Mouse (Mus musculus) spleen, postnatal 4 days (tissue): ENCODE data around the gene Ikzf1.
A peak's percentile ranks its signal among the peaks of the same experiment; 100 is the strongest.

Source experiments
- DNase-seq, 2 experiments: peaks; one replicate each; pipeline ENCODE4 v3.0.0; 2022; ENCODE audit warnings: low spot score in 2 of 2

Ikzf1 gene

DNA sequence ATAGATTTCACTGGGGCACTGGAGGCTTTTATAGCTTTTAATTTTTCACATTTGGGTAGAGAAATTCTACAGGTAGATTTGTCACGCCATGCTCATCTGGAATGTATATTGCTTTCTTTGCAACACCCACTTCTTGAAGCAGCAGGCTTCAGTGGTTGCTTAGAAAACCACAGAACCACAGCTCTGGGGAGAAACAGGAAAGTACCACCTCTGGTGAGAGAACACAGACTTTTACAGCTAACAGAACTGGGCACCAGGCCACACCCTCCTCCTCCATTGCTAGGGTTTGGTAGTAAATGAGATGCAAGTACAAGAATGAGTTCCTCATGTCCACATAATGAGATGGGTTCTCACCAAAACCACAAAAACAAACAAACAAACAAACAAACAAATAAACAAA is 81.3 kb downstream of the Ikzf1 start:
- peak in 1 of 2 experiments; percentile 41 for DNase-seq

DNA sequence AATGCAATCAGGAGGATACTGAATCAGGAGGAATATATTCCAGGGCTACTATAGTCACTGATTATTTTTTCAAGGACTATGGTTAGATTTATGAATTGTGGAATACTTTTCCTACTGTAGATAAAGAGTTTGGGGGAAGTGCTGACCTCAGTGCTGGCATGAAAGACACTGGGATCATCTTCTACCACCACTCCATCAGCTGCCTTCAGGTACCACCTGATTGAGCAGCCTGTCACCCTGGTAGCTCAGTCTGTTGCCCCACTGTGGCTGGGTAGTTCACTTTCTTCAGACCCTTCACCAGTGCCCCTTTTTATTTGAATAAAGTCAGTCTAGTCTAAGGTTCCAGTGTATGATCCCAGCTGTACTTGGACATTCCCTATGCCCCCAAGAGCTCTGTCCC is 81.9 kb downstream of the Ikzf1 start:
- DNase-seq, result no peak

DNA sequence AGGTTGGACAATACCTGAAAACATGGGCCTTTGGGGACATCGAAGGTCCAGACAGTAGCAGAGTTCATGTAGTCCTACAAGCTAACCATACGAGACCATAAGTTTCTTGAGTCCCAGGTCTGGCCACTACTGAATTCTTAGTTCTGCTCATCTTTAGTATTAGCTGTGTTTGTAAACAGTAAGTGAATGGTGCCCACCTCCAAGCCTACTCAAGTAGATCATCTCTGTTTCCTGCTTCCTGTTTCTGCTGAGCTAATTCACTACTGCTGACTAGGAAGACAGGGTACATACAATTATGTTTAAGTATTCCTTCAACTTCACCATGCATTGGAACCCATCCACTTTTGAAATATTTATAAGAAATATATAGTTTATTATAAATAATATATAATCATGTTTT is 83.3 kb downstream of the Ikzf1 start:
- no peak for DNase-seq

DNA sequence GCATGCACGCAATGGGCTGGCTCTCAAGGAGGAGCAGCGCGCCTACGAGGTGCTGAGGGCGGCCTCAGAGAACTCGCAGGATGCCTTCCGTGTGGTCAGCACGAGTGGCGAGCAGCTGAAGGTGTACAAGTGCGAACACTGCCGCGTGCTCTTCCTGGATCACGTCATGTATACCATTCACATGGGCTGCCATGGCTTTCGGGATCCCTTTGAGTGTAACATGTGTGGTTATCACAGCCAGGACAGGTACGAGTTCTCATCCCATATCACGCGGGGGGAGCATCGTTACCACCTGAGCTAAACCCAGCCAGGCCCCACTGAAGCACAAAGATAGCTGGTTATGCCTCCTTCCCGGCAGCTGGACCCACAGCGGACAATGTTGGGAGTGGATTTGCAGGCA is 84.5 kb downstream of the Ikzf1 start:
- DNase-seq, result no peak

DNA sequence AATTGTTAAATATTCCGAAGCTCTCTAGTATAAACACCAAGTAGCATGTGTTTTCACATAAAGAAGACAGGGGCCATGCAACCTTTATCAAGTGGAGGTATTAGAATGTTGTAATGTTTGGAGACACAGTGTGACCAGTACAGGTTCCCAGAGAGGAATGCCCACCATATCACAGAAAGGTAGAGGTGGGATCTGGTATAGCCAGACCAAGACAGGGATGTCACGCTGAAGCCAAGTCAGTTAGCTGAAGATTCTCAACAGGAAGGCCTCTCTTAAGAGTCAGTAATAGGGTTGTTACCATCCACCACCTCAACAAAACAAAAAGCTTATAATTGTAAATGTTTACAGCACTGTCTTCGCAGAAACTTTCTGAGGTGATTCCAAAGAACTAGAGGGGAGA is 85.9 kb downstream of the Ikzf1 start:
- no peak for DNase-seq

DNA sequence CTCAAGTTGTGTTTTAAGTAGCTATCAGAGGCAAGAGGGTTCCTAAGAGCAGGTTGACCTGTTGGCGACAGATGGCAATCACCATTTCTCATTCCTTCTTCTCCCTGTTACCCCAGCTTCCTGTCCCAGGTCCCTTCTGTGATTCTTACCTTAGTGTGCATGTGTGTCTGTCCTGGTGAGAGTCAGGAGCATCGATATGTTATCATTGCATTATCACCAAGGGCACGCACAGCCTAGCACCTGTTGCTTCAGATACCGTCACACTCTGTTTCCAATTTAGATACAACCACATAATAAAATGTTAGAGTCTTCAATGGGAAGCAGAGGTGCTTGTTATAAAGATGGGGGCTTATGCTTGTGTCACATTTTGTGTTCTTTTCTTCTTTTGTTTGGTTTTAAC is 87.4 kb downstream of the Ikzf1 start:
- DNase-seq, result no peak

DNA sequence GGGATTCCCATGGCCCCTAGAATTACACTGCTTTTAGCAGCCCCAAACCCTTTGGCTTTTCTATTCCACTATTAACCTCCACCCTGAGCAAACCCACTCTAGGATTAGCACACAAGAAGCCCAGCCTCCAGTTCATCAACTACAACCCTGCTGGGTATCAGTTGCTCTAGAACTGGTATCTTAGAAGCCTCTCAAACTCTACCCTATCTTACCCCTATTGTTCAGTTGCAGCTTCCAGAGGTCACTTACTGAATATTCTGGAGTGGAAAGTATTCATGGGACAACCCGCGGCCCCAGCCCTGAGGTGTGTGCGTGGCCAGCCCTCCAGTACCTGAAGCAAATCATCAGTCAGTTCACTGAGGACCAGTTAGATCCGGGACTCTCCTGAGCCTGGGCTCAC is 89.6 kb downstream of the Ikzf1 start:
- no peak for DNase-seq

DNA sequence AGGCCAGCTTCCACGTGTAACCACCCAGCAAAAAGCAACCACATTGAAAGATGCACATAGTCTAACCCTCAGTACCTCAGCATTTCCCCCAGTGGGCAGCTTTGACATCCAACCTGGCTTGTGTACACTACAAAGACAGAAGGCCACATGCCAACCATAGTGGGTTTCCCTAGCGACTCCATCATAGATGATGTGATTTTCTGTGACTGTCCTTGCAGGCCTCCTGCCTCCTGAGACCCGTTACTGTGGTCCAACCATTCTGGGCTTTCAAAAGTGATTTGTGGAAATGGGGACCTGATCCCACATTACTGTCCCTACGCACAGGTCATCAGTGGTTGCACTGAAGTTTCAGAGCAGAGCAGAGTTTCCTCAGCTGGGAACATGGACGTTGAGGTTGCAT is 90.1 kb downstream of the Ikzf1 start:
- no peak for DNase-seq

DNA sequence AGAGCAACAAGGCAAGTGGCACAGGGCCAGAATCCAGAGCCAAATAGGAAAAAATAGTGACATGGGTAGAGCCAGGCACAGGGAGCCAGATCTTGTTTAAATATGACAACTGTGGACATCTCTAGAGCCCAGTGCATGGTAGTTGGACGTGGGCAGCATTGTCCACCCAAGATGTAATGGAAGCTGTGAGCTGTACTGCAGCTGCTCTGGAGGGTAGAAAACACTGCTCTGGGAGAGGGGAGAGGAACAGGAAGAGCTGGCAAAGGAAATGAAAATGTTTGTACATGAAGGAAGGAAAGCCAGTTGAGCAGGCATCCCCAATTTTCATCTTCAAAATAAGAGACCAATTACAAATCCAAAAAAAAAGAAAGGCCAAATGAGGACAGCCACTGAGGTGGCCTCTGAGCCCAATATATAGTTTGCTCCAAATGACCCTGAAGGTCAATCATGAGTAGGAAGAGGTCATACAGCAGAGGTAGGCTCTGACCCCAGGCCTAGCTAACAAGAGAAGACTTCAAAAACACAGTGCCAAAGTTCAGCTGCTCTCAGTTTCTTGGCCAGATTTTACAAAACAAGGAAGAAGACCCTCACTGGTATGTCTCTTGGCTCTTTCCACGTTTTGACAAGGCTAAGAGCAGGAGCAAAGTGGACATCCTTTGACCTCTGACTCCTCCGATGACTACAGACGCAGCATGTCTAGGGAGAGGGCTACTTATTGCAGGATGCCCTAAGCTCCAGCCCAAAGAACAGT is 91.4 kb downstream of the Ikzf1 start:
- DNase-seq, result no peak

DNA sequence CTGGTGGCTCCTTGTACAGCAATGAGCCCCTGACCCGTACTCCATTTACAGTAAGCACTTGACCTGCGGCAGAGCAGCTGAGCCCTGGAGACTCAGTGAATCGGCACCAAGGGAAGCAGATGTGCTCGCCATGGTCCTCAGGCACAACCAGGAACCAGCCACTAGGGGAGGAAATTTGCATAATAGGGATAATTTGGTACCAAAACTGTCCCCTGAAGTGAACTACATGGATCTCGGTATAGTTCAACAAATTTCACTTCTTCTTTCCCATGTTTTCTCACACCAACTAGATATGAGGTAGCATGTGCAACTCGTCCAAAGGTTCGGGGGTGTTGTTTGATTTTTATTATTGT is 92.0 kb downstream of the Ikzf1 start:
- DNase-seq, result peak in 1 of 2 experiments; percentile 47

DNA sequence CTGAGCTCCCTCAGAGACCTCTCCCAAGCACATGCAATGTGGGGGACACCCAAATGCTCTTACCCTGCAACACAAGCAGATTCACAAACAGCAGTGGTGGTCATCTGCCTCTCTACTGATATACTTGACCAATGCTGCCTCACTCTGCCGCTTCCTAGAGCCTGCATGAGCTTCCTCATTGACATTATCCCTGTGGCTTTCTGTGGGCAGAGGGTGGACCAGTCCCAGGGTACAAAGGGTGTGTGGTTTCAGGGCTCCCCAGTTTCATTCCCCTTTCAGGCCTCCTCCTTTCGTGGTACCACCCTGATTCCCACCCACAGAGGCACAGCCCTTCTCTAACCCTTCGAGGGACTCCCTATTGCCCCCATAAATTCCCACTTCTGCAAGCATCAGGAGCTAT is 92.4 kb downstream of the Ikzf1 start:
- no peak for DNase-seq

DNA sequence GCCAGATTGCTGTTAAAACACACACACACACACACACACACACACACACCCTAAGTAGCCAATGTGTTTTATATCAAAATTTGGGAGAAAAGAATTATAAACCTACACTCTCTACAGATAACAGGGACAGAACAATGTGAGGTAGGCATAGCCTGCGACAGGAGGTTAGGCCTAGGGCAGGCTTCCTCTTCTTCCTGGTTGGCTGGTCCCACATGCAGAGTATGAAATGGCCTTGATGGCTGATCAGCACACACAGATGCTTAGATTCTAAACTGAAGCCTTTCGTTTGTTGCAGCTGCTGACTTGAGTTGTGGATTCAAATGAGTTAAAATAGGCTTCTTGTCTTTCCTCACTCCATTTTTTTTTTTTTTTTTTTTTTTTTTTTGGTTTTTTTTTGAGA is 93.0 kb downstream of the Ikzf1 start:
- DNase-seq, result no peak

DNA sequence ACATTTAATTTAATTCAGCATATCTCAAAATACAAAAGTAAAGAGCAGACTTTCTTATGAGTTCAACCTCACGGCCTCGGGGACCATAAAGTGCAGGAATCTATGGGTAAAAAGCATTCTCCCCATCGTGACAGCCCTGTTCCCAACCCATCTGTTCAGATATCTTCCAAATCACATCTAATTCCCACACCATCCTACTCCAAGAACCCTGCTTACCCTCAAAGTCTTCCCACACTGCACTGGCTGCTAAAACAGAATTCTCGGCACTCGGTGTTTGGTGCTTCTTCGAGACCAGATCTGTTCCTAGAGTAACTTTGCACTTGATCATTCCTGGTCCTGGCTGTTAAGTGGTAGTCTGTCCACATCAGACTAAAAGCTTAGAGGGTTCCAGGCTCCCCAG is 93.5 kb downstream of the Ikzf1 start:
- DNase-seq, result no peak

DNA sequence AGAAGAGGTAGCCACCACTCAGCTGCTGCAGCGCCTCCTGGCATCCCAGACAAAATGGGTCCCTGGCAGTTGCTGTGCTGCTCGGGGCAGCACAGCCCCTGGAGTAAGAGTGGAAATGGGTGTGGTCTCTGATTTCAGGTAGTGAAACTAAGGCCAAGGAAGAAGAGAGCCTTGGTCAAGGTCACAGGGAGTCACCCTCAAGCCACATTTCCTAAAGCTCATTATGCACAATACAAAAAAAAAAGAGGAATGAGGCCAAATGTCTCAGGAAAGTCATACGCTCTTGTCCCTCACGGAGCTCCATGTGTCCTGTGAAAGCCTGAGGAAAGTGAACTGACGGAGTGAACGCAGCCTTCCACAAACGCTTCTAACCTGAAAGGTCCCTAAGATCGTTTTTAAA is 96.9 kb downstream of the Ikzf1 start:
- DNase-seq, result no peak

DNA sequence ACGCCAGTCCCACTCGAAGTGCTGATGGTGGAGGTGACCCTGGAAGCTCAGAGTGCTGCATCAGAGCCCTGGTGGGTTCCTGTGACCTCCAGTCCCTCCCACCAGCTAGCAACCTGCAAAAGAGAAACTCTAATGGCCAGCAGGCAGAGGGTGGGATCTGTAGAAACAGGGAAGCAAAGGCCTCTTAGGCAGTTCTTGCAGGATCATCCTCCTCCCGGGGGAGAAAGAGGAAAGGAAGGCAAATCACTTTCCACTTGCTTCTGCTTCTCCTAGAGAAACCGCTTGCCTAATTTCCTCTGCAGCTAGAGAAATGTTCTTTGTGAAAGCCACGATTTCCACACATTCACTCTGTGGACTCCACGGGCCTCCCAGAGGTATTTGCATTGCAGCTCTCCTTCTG is 100.7 kb downstream of the Ikzf1 start:
- no peak for DNase-seq

DNA sequence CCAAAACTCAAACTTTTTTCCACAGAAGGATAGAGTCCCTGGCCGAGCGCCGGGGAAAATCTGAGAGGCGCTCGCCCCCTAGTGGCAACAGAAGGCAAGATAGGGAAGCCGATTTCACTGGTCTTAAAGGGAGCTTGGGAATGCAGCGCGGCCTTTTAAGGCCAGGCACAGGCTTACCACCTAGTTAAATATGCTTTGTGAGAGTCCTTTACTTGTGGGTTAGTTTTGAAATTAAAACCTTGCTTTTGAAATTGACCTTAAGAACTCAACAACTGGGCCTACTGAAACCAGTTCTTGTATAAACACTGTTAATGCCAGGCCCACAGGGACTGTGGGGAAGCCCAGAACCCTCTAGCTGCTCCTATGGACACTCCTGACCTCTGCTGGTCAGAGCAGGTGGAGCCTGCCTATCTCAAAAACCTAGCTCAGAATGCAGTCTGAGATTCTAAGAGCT is 103.7 kb downstream of the Ikzf1 start:
- DNase-seq, result peak; percentile 74 to 90

DNA sequence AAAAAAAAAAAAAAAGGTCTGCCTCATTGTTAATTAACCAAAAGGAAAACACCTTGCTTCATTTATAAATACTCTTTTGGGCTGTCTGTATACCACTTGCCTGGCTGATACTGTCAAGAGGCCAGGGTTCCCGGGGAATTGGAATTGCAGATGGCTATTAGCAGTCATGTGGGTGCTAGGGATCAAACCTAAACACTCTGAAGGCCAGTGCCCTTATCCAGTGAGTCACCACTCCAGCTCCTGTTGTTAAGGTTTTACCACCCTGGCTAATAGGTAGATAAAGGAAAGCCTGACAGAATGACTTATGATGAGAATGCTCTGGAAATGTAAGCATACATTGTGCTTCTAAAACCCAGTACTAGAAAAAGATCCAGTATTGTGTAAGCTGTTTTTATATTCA is 109.8 kb downstream of the Ikzf1 start:
- DNase-seq, result no peak

DNA sequence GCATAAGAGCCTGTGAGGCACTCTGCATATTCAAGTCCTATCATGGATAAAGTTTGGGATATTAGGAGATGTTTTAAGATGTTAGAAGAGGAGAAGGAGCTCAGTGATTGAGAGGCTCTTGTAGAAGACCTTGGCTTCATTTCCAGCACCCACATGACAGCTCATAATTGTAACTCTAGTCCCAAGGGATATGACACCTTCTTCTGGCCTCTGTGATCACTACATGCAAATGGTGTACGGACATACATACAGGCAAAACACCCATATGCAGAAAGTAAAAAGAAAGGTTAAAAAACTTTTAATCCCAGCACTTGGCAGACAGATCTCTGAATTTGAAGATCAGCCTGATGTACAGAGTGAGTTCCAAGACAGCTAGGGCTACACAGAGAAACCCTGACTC is 113.9 kb downstream of the Ikzf1 start:
- DNase-seq, result no peak

DNA sequence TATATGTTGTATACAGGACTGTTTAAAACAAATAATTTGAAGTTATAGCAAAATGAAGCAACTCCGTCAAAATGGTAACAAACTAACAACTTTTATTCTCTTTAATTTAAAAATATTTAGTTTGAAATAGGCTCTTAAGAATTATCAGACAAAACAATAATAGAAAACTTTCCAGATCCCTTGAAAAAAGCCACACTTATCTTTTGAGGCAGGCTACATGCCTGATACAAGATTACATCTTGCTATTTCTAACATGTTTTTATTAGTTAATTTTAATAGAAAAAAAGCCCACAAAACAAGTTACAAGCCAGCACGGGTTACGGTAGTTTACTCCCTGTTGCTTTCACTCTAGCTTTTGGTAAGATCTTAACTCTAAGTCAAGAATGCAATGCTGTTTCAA is 115.5 kb downstream of the Ikzf1 start:
- no peak for DNase-seq

DNA sequence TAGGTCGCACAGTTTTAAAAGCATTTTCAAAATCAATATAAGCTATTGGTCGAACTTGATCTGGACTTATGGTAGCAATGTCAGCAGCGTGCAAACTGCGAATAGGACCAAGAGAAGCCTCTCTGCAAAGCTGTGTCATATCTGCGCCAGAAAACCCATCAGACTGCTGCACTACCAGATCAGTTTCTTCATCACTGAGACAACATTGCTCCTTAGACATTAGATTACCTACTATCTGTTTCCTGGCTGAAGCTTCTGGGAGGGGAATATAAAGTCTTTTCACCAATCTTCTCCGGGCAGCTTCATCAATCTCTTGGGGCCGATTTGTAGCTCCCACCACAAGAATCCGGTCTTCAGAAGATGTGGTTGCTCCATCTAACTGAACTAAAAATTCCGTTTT is 116.3 kb downstream of the Ikzf1 start:
- no peak for DNase-seq

DNA sequence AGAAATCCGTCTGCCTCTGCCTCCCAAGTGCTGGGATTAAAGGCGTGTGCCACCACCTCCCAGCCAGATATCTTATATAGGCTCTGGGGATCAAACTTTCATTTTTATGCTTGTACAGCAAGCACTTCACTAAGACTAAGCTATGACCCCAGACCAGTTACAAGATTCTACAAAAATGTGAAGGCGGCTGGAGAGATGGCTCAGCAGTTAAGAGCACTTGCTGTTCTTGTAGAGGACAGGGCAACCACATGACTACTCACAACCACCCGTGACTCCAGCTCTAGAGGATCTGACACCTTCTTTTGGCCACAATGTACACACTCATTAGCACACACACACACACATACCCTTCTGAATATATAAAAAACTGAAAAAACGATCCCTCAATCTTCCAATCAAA is 119.6 kb downstream of the Ikzf1 start:
- no peak for DNase-seq

DNA sequence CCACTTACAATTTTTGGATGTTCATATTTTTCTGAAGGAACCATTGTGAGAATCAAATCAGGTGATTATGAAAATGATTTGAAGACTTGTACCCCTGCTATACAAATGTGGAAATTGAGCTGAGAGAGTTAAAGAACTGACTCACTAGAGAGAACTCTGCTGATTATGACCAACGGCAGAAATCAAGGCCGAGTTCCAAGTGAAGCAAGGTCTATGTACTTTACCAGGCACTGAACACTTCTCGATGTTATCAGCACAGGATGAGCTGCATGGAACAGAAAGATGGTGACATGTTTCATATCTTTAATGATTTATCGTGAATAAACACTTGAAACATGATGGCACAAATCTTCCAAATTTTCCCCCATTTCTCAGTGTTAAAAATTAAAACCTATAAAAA is 121.1 kb downstream of the Ikzf1 start:
- DNase-seq, result no peak

DNA sequence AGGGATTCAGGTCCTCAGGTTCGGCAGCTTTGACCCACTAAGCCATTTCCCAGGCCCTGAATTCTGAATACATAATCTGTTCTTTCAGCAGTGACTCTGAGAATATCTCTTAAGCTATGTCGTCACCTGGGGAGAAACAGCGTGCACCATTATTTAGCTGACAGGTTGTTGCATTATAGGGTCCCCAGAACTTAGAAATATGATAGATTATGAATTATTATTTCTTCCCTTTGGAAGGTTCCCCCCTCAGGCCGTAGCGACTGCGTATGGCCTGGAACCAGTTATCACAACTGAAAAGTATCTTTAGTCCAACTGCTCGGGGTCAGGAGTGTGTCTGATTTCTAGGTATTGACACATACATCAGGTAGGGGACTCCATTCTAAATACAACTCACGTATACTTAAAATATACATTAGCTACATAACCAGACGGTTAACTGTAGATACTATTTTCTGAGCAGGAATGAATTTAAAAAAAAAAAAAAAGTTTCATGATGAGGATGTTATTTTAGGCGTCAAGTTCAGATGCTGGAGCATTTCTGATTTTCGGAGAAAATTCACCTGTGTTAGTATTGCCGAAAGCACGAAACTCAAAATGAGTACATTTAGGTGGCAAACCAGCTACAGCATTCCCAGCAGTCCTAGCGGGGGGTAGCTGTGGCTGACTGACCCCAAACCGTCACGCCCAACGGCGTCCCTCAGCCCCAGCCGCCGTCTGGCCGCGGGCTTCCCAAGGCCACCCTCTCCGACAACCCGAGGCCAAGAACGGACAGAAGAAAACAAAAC is 123.4 kb downstream of the Ikzf1 start:
- no peak for DNase-seq
